In genomic region chr6:12315070-12315909, GRCm38 (mm10) we compare ENCODE assay signal across 9 mouse cellular contexts.
DNase-seq lines count a peak whose midpoint lies in the region; ATAC-seq and TF ChIP-seq lines count a peak whose summit lies in the region.
"Had no signal": no experiment of that assay in that cellular context is flagged by ENCODE, and none has a peak within 500 bp of the region (broad histone marks: within the 10 kb centered on the region; RNA-seq: fewer than 3 reads in every experiment).

No protein-coding gene starts in this region.

- no peak overlapping the region for H3K27ac ChIP-seq in liver, embryonic 14.5 days
- H3K27ac ChIP-seq in liver, embryonic 12.5 days, result no peak overlapping the region
- no peak overlapping the region for H3K27ac ChIP-seq in forebrain, embryonic 15.5 days (replicated peaks)
- H3K27ac ChIP-seq: lung, embryonic 15.5 days had no signal

- no peaks in the 10 kb centered on the region for H3K4me1 ChIP-seq in liver, embryonic 14.5 days (replicated peaks; ENCODE audit: control insufficient read depth in 2 of 2, insufficient read depth in 2 of 2, low read length in 1 of 2)
- no peaks in the 10 kb centered on the region for H3K4me1 ChIP-seq in liver, embryonic 12.5 days
- H3K4me1 ChIP-seq in forebrain, embryonic 15.5 days, result no peaks in the 10 kb centered on the region
- H3K4me1 ChIP-seq: lung, embryonic 15.5 days had no signal

- no peaks in the 10 kb centered on the region for H3K9me3 ChIP-seq in liver, embryonic 14.5 days (ENCODE audit: control insufficient read depth, low read length)
- H3K9me3 ChIP-seq in liver, embryonic 12.5 days (replicated peaks), result no peaks in the 10 kb centered on the region
- H3K9me3 ChIP-seq in forebrain, embryonic 15.5 days, result no peaks in the 10 kb centered on the region
- H3K9me3 ChIP-seq: lung, embryonic 15.5 days had no signal

- H3K9ac ChIP-seq in liver, embryonic 14.5 days (replicated peaks), result no peak overlapping the region
- H3K9ac ChIP-seq in liver, embryonic 12.5 days, result no peak overlapping the region
- H3K9ac ChIP-seq in forebrain, embryonic 15.5 days (replicated peaks), result no peak overlapping the region
- H3K9ac ChIP-seq: lung, embryonic 15.5 days had no signal

- no peak for TF ChIP-seq EP300 in liver, embryonic 14.5 days (IDR thresholded peaks at IDR 0.05; ENCODE audit: low read depth)

- no peak overlapping the region for H3K4me3 ChIP-seq in liver, embryonic 14.5 days (ENCODE audit: insufficient read depth in 1 of 2, low read depth in 2 of 2, low read length in 2 of 2)
- no peak overlapping the region for H3K4me3 ChIP-seq in liver, embryonic 12.5 days
- H3K4me3 ChIP-seq in forebrain, embryonic 15.5 days, result no peak overlapping the region
- H3K4me3 ChIP-seq: erythroblast, embryonic 14.5 days; lung, embryonic 15.5 days had no signal

- no peaks in the 10 kb centered on the region for H3K36me3 ChIP-seq in liver, embryonic 14.5 days (replicated peaks; ENCODE audit: control insufficient read depth, insufficient read depth, low read depth)
- no peaks in the 10 kb centered on the region for H3K36me3 ChIP-seq in liver, embryonic 12.5 days
- H3K36me3 ChIP-seq in forebrain, embryonic 15.5 days, result no peaks in the 10 kb centered on the region
- H3K36me3 ChIP-seq: lung, embryonic 15.5 days had no signal

- 25% methylated on average over 7 of the region's 7 CpGs for WGBS in liver, embryonic 14.5 days (ENCODE audit: insufficient replicate concordance)
- 32% methylated on average over 7 of the region's 7 CpGs for WGBS in liver, embryonic 12.5 days (ENCODE audit: insufficient replicate concordance)
- WGBS in forebrain, embryonic 15.5 days, result 63% methylated on average over 7 of the region's 7 CpGs

- ATAC-seq in liver, embryonic 14.5 days (ENCODE audit: insufficient read depth), result no peak
- ATAC-seq in liver, embryonic 12.5 days, result no peak
- ATAC-seq in forebrain, embryonic 15.5 days (replicated peaks), result peak; percentile 57; the same call in 1 of the 2 replicates

- no peak overlapping the region for H3K4me2 ChIP-seq in liver, embryonic 14.5 days (ENCODE audit: low read depth)
- H3K4me2 ChIP-seq in liver, embryonic 12.5 days, result no peak overlapping the region
- no peak overlapping the region for H3K4me2 ChIP-seq in forebrain, embryonic 15.5 days (replicated peaks)
- H3K4me2 ChIP-seq: lung, embryonic 15.5 days had no signal

- H3K27me3 ChIP-seq in liver, embryonic 14.5 days (ENCODE audit: control insufficient read depth, insufficient read depth, low read length), result no peaks in the 10 kb centered on the region
- H3K27me3 ChIP-seq in liver, embryonic 12.5 days (replicated peaks), result no peaks in the 10 kb centered on the region
- H3K27me3 ChIP-seq in forebrain, embryonic 15.5 days, result no peaks in the 10 kb centered on the region
- H3K27me3 ChIP-seq: lung, embryonic 15.5 days had no signal

- DNase-seq in liver, embryonic 14.5 days (ENCODE audit: low read depth in 3 of 3, low spot score in 3 of 3), result no peak
- DNase-seq in ZHBTc4 (ENCODE audit: low read depth, low spot score), result peak; percentile 34
- DNase-seq in mesoderm, embryonic 11.5 days (ENCODE audit: low read depth, low spot score), result peak; percentile 20
- no peak for DNase-seq in urinary bladder, postnatal 10 days (ENCODE audit: low spot score)
- no peak for DNase-seq in yolk sac, embryonic 10.5 days (ENCODE audit: low spot score)

- peak; percentile 24; the same call in 1 of the 2 replicates for TF ChIP-seq CTCF in liver, embryonic 14.5 days (IDR thresholded peaks at IDR 0.05; ENCODE audit: low read depth)

Comparison
In these comparisons a context has a peak if more than half of its experiments do, and no peak if none do; other contexts are left out.
1. DNase-seq: peak in ZHBTc4 (single experiment) and mesoderm, embryonic 11.5 days (single experiment); none in liver, embryonic 14.5 days (0 of 3), urinary bladder, postnatal 10 days (single experiment) and yolk sac, embryonic 10.5 days (single experiment).